Mouse (Mus musculus) stomach, embryonic 15.5 days (tissue): ENCODE measurements around the gene Slc7a6. TPM values are rescaled to one million over a fixed set of nuclear protein-coding genes. Genes with fewer than 3 reads are reported as not detected.
A peak's percentile ranks its signal among the peaks of the same experiment; 100 is the strongest.
"Not testable (repeated sequence)": the region's sequence is repeated elsewhere in the genome, so short reads cannot be mapped to it uniquely, and the experiment has no call there.

Source experiments
- ATAC-seq: fragments of 200-750 bp; cut with Nextera tagmentation; 2 replicates; pipeline ENCODE4 v1.8.0; 2017; ENCODE audit warnings: low read depth, moderate number of reproducible peaks, moderate TSS enrichment; ENCODE audit not compliant: insufficient read depth, low FRiP score
- H3K27ac ChIP-seq: fragments of 300-500 bp; sonication (generic); 2 replicates; pipeline ENCODE4 v1.5.1; 2015; ENCODE audit warnings: mild to moderate bottlenecking, inconsistent platforms
- H3K27me3 ChIP-seq: fragments of 300-500 bp; sonication (generic); replicated peaks from 2 replicates; pipeline ENCODE4 v1.6.1; 2015; ENCODE audit warnings: inconsistent platforms
- H3K36me3 ChIP-seq: fragments of 300-500 bp; sonication (generic); 2 replicates; pipeline ENCODE4 v1.6.1; 2015; ENCODE audit warnings: inconsistent platforms
- H3K4me1 ChIP-seq: fragments of 300-500 bp; sonication (generic); 2 replicates; pipeline ENCODE4 v1.6.1; 2015; ENCODE audit warnings: inconsistent platforms
- H3K4me2 ChIP-seq: fragments of 300-500 bp; sonication (generic); 2 replicates; pipeline ENCODE4 v1.6.1; 2015; ENCODE audit warnings: mild to moderate bottlenecking, inconsistent platforms
- H3K4me3 ChIP-seq: fragments of 300-500 bp; sonication (generic); replicated peaks from 2 replicates; pipeline ENCODE4 v1.5.1; 2015; ENCODE audit warnings: inconsistent platforms
- H3K9ac ChIP-seq: fragments of 300-500 bp; sonication (generic); 2 replicates; pipeline ENCODE4 v1.6.1; 2015; ENCODE audit warnings: inconsistent platforms
- H3K9me3 ChIP-seq: fragments of 300-500 bp; sonication (generic); 2 replicates; pipeline ENCODE4 v1.6.1; 2016; ENCODE audit warnings: inconsistent platforms
- whole genome bisulfite sequencing: fragments of 180-500 bp; shearing (Covaris S2); methylation state at CpG from one replicate; pipeline ENCODE4 v1.1.7; 2015; 5-methylcytosine and 5-hydroxymethylcytosine counted together
- polyA plus RNA-seq: library from polyadenylated mRNA; unstranded; fragments of >200 nt; fragmentation: Nextera tagmentation; extraction: Ambion mirVana; gene quantifications from 2 replicates; pipeline ENCODE4 v1.2.1, GENCODE M21; 2015

Slc7a6 gene
- polyA plus RNA-seq, 1 experiment from 2014 or later = 47.3 TPM

DNA sequence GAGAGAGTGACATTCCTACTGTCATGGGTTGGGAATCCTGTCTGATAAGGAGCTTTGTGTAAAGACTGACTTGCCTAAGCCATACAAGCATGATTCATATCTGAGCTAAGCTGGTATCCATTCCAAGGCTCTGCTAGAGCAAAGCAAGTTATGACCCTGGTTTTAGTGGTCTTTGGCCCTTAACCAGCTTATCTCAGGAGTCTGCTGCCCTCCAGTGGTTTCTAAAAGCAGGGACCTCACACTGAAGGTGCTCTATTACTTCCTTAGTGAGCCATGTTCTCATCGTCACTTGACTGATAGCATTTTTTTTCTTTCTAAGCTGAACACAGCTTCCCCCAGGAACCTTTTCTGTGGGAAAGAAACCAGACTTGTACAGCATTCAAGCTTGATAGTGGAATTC, 30.1 kb downstream of the Slc7a6 start:
- Histone ChIP-seq H3K9me3 (no peaks in the 10 kb centered on the region), H3K4me3 (no peak overlapping the region), H3K27ac (no peak overlapping the region), H3K27me3 (no peaks in the 10 kb centered on the region), H3K4me2 (no peak overlapping the region), H3K9ac (no peak overlapping the region), H3K4me1 (no peaks in the 10 kb centered on the region), H3K36me3 (peaks cover 40% of the 10 kb centered on the region)
- WGBS = 9% methylated on average over 1 of the region's 1 CpGs
- ATAC-seq = no peak

DNA sequence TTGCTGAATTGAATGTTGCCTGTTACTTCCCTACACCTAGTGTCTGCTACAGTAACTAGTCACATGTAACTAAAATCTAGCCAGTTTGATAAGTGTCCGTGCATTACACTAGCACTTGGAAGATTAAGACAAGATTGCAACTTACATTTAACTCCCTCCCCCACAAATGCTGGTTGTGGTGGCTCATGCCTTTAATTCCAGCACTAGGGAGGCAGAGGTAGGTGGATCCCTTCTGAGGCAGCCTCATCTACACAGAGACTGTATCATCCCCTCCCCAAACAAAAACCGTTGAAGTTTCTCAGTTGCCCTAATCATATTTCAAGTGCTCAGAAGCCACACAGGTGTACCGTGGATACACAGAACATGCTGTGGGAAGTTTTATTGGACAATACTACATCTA, 30.9 kb downstream of the Slc7a6 start:
- WGBS = 75% methylated on average over 3 of the region's 3 CpGs
- not testable (repeated sequence) for H3K4me2 ChIP-seq, H3K4me1 ChIP-seq, H3K9ac ChIP-seq, H3K27ac ChIP-seq, H3K9me3 ChIP-seq, H3K4me3 ChIP-seq, ATAC-seq, H3K27me3 ChIP-seq
- H3K36me3 ChIP-seq = peaks cover 45% of the 10 kb centered on the region

DNA sequence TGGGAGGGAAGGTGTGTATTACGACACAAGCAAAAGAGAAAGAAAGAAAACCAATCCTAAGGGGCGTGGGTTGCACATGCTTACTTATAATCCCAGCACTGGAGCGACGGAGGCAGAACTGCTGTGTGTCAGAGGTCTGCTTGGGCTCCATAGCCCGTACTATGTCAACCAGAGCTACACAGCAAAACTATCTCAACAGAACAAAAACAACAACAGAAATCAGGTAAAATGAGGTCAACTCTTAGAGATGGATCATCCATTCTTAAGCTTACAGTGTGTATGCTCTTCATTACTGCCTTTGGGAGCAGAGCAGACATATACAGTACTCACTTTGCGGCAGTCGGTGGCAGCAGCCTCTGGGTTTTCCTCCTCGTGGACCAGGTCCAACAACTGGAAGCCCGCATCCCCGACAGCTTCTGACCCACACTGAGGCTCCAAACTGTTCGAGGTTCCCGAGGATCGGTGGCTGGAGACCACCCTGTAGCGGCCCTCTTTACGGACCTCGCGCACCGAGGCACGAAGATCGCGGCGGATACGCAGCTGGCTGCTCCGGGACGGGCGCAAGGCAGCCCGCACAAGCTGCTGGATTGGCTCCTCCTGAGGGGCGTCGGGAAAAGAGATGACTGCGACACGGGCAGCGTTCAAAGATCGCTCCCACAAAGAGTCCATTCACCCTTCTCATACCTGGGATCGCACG, 41.5 kb downstream of the Slc7a6 start:
- peaks cover 14% of the 10 kb centered on the region; the same call in 1 of the 2 replicates for H3K36me3 ChIP-seq

DNA sequence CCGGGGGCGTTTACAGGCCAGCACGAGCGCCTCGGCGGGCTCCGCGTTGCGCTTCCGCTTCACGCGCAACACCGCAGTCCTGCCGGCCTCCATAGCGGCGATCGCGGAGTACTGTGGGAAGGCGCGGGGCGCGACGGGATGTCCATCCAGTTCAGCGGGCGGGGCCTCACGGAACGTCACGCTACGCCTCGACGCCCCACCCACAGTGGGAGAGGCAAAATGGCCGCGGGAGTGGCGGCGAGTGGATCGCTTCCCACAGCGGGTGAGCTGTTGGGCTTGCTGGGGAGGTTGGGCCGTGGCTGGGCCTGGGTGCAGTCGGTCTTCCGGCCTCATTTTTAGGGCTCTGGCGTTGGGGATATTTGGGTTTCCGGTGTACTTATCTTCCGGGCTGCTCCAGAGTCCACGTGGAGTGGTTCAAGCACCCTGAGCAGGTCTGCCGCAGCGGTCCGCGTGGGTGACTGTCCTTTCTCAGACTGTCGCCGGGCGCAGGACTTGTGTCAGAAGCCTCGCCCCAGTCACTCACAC, 42.2 kb downstream of the Slc7a6 start, which contains the start of the genes Slc7a6os and Prmt7:
Gene Slc7a6os (minus strand): TSS at position 115 of the 525 bp plus-strand sequence.
Gene Prmt7 (plus strand): TSS at position 116 of the 525 bp plus-strand sequence.
- Histone ChIP-seq H3K4me1 (peaks cover 12% of the 10 kb centered on the region; the same call in 1 of the 2 replicates), H3K9ac (peak within 1 kb of the TSS; percentile 93), H3K4me2 (peak within 1 kb of the TSS; percentile 78), H3K36me3 (peaks cover 14% of the 10 kb centered on the region; the same call in 1 of the 2 replicates), H3K27me3 (no peaks in the 10 kb centered on the region), H3K9me3 (no peaks in the 10 kb centered on the region), H3K27ac (peak within 1 kb of the TSS; percentile 96), H3K4me3 (peak within 1 kb of the TSS; percentile 95)
- peak; percentile 98 for ATAC-seq
- WGBS = under 1% methylated on average over 52 of the region's 52 CpGs

More for the DNA sequence above, 41.5 kb downstream of the Slc7a6 start:
- Histone ChIP-seq H3K9me3 (no peaks in the 10 kb centered on the region), H3K4me1 (peaks cover 12% of the 10 kb centered on the region; the same call in 1 of the 2 replicates), H3K27ac (peak overlapping the region; percentile 96), H3K9ac (peak overlapping the region; percentile 93), H3K4me2 (peak overlapping the region; percentile 78), H3K27me3 (no peaks in the 10 kb centered on the region), H3K4me3 (peak overlapping the region; percentile 95)
- ATAC-seq = peak; percentile 65
- under 1% methylated on average over 35 of the region's 35 CpGs for WGBS

DNA sequence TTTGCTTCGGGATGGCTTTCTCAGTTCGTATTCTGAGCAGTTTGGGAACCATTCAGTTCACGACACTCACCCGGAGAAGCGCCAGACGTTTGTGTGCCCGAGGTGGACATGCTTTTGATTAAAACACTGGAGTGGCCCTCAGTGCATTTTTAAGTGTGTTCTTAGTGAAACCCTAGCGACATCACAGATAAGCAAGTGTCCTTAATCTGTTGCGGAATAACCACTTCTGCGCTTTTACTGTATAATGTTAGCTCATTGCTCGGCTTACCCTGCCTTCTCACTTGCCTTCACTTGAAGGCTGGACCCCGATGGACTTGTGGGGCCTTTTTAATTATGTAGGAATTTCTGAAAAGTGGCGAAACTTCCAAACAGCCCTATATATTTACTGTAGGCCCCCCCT, 42.8 kb downstream of the Slc7a6 start:
- peak overlapping the region; percentile 95 for H3K4me3 ChIP-seq
- no peaks in the 10 kb centered on the region for H3K9me3 ChIP-seq
- no peaks in the 10 kb centered on the region for H3K27me3 ChIP-seq
- 5% methylated on average over 13 of the region's 13 CpGs for WGBS
- ATAC-seq = no peak
- peak overlapping the region; percentile 78 for H3K4me2 ChIP-seq
- H3K9ac ChIP-seq = peak overlapping the region; percentile 93
- peaks cover 14% of the 10 kb centered on the region; the same call in 1 of the 2 replicates for H3K36me3 ChIP-seq
- peak overlapping the region; percentile 96 for H3K27ac ChIP-seq
- peaks cover 12% of the 10 kb centered on the region; the same call in 1 of the 2 replicates for H3K4me1 ChIP-seq

DNA sequence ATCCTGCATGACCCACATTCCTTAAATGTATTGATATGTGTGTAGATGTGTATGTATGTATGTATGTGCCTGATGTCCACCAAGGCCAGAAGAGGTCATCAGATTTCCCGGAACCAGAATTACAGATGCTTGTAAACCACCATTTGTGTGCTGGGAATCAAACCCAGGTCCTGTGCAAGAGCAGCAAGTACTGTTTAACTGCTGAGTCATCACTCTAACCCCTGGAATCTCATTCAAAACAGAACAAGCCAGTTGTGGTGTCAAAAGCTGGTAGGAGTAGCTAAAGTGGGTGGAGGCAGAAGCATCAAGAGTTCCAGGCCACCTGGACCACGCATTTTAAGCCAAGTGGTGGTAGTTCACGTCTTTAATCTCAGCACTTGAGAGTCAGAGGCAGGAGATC, 45.3 kb downstream of the Slc7a6 start:
- no peaks in the 10 kb centered on the region for H3K27me3 ChIP-seq
- 91% methylated on average over 3 of the region's 3 CpGs for WGBS
- H3K27ac ChIP-seq = no peak overlapping the region
- H3K4me2 ChIP-seq = no peak overlapping the region
- H3K9ac ChIP-seq = no peak overlapping the region
- H3K36me3 ChIP-seq = peaks cover 8% of the 10 kb centered on the region; the same call in 1 of the 2 replicates
- ATAC-seq = no peak
- no peak overlapping the region for H3K4me3 ChIP-seq
- H3K4me1 ChIP-seq = peaks cover 12% of the 10 kb centered on the region; the same call in 1 of the 2 replicates
- no peaks in the 10 kb centered on the region for H3K9me3 ChIP-seq

DNA sequence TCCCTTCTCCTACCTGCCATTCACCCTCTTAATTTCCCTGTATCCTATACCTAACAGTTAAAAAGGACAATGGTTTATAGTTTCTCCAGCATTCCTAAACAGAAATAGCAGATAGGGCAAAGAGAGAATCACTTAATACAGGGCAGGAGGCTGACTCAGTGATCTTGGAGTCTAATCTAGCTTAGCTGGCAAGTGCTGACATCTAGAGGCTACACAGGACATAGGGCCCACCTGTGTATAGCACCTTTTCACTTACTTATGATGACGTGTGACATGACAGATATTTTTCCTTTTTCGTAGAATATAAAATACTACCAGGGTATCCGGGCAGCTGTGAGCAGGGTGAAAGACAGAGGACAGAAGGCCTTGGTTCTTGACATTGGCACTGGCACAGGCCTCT, 51.0 kb downstream of the Slc7a6 start:
- ATAC-seq = no peak
- WGBS = 86% methylated on average over 3 of the region's 3 CpGs
- Histone ChIP-seq H3K4me3 (no peak overlapping the region), H3K36me3 (peaks cover 9% of the 10 kb centered on the region), H3K27ac (no peak overlapping the region), H3K9ac (no peak overlapping the region), H3K4me1 (no peaks in the 10 kb centered on the region), H3K27me3 (no peaks in the 10 kb centered on the region), H3K9me3 (no peaks in the 10 kb centered on the region), H3K4me2 (no peak overlapping the region)

DNA sequence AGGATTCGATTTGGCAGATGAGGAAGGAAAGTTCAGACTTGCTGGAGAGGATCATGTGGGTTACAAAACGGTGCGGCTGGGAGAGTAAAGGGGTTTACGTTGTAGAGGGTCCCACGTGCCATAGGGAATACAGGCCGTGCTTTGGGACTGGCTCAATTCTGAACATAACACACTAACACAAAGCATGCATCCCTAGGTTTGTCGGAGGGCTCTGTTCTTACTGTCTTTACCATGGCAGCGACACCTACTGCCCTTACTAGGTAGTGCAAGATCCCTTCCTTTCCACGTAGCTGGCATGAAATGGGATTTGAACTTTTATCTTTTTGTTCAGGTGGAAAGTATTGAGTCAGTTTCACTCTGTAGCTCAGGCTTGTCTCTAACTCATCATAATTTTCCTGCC, 57.9 kb downstream of the Slc7a6 start:
- H3K4me3 ChIP-seq = no peak overlapping the region
- H3K9ac ChIP-seq = no peak overlapping the region
- no peaks in the 10 kb centered on the region for H3K4me1 ChIP-seq
- no peak overlapping the region for H3K27ac ChIP-seq
- H3K36me3 ChIP-seq = peaks cover 23% of the 10 kb centered on the region; the same call in 1 of the 2 replicates
- 40% methylated on average over 9 of the region's 9 CpGs for WGBS
- H3K4me2 ChIP-seq = no peak overlapping the region
- H3K9me3 ChIP-seq = no peaks in the 10 kb centered on the region
- no peak for ATAC-seq
- H3K27me3 ChIP-seq = no peaks in the 10 kb centered on the region

DNA sequence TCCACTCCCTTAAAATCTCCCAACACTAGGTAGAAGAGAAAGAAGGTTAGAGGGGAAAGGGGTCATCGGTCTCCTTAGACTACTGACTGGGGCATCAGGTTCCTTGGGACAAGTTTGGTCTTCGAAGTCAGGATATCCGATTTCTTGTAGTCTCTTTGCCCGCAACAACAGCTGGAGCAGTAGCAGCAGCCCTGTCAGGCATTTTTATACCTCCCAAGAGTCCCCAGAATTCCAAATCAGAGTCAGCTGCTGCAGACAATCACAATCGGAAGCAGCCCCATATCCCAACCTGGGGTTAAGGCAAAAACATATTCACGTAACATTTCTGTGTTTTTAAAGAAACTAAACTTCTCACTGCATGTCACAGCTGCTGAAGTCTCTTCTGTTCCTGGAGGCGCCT, 62.9 kb downstream of the Slc7a6 start:
- Histone ChIP-seq H3K4me3 (no peak overlapping the region), H3K27me3 (no peaks in the 10 kb centered on the region), H3K4me1 (no peaks in the 10 kb centered on the region), H3K27ac (no peak overlapping the region), H3K9me3 (no peaks in the 10 kb centered on the region), H3K9ac (no peak overlapping the region), H3K4me2 (no peak overlapping the region), H3K36me3 (peaks cover 22% of the 10 kb centered on the region)
- WGBS = 89% methylated on average over 7 of the region's 7 CpGs
- no peak for ATAC-seq

DNA sequence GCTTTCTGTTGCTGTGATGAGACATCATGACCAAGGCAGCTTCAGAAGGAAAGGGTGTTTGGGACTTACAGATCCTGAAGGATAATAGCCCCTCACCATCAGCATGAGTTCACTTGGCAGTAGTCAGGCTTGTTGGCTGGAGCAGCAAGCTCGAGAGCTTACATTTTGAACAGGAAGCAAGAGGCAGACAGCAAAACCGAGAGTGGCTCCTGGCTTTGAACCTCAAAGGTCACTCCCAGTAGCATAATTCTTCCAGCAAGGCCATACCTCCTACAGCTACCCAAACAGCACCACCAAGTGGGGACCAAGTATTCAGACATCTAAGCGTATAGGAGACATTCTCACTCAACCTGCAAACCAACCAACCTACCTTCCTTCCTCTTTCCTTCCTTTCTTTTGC, 64.1 kb downstream of the Slc7a6 start:
- Histone ChIP-seq H3K27me3 (no peaks in the 10 kb centered on the region), H3K9me3 (no peaks in the 10 kb centered on the region), H3K36me3 (peaks cover 18% of the 10 kb centered on the region), H3K4me2 (no peak overlapping the region), H3K4me1 (no peaks in the 10 kb centered on the region), H3K9ac (no peak overlapping the region), H3K27ac (no peak overlapping the region), H3K4me3 (no peak overlapping the region)
- 64% methylated on average over 3 of the region's 3 CpGs for WGBS
- no peak for ATAC-seq

DNA sequence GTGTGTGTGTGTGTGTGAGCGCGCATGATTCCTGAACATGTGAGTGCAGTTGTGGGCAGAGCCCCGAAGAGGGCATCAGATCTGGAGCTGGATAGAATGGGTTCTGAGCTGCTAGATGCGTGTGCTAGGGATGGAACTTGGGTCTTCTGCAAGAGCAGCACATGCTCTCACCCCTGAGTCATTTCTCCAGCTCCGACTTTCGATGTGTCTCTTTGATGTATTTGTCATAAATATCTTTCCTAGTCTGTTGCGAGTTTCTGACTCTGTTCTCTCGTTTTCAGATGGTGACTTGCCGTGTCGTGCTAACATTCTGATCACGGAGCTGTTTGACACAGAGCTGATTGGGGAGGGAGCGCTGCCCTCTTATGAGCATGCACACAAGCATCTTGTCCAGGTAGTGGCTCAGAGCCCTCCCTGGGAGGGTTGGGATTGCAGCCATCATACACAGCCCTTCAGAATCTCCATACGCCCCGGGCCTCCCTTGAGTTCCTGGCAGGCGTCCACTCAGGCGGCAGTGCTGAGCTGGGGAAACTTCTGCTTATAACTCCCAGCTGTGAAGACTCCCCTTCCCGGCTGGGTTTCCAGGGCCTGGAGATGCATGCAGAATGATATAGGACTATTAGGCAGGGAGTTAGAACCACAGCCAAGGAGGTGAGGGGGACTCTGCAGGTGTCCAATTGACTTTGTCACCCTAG, 66.1 kb downstream of the Slc7a6 start:
- H3K36me3 ChIP-seq = peaks cover 6% of the 10 kb centered on the region; the same call in 1 of the 2 replicates
- H3K9ac ChIP-seq = no peak overlapping the region
- no peak overlapping the region for H3K27ac ChIP-seq
- H3K27me3 ChIP-seq = no peaks in the 10 kb centered on the region
- 75% methylated on average over 17 of the region's 17 CpGs for WGBS
- no peaks in the 10 kb centered on the region for H3K9me3 ChIP-seq
- no peaks in the 10 kb centered on the region for H3K4me1 ChIP-seq
- ATAC-seq = no peak
- H3K4me2 ChIP-seq = no peak overlapping the region
- no peak overlapping the region for H3K4me3 ChIP-seq

DNA sequence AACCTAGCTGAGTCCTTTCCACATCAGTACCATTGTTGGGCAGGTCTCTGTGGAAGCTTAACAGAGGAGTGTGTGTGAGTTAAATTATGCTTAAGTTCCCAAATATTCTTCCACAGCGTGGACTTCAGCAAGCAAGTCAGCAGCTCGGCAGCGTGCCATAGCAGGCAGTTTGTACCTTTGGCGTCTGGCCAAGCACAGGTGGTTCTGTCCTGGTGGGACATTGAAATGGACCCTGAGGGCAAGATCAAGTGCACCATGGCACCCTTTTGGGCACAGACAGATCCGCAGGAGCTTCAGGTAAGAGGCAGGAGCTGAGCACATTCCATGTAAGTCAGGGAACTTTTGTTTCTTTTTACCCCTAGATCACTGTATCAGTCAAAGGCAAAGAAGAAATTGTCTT, 68.4 kb downstream of the Slc7a6 start:
- Histone ChIP-seq H3K27ac (no peak overlapping the region), H3K27me3 (no peaks in the 10 kb centered on the region), H3K9me3 (no peaks in the 10 kb centered on the region), H3K4me3 (no peak overlapping the region), H3K36me3 (peaks cover 11% of the 10 kb centered on the region; the same call in 1 of the 2 replicates), H3K4me1 (no peaks in the 10 kb centered on the region), H3K9ac (no peak overlapping the region), H3K4me2 (no peak overlapping the region)
- no peak for ATAC-seq
- WGBS = 85% methylated on average over 5 of the region's 5 CpGs
